Mouse (Mus musculus): ENCODE measurements around the gene Astn1. TPM values are rescaled to one million over a fixed set of nuclear protein-coding genes. Genes with fewer than 3 reads are reported as not detected.

Astn1 gene
- polyA plus RNA-seq, 2 experiments, result 3.1 TPM

GRCm38 (mm10) chr1:158697423-158697822 lies 335.4 kb downstream of the Astn1 start:
- Histone ChIP-seq H3K4me3 (replicated peaks; ENCODE audit: low read length) (no peak overlapping the region), H3K27ac (replicated peaks; ENCODE audit: low read depth, low read length) (no peak overlapping the region), H3K4me2 (replicated peaks; ENCODE audit: low read depth, low read length, severe bottlenecking) (no peak overlapping the region), H3K9ac (ENCODE audit: low read depth, low read length, severe bottlenecking) (no peak overlapping the region), H3K27me3 (ENCODE audit: control insufficient read depth, insufficient read depth, low read length) (no peaks in the 10 kb centered on the region), H3K4me1 (ENCODE audit: control insufficient read depth, insufficient read depth, low read length) (no peaks in the 10 kb centered on the region), H3K36me3 (ENCODE audit: control insufficient read depth, insufficient read depth, low read length) (no peaks in the 10 kb centered on the region), H3K9me3 (ENCODE audit: control insufficient read depth, low read length) (no peaks in the 10 kb centered on the region)
- TF ChIP-seq POLR2A (IDR thresholded peaks at IDR 0.05; ENCODE audit: borderline replicate concordance, extremely low read depth, insufficient read depth, insufficient read length), result no peak
- DNase-seq (ENCODE audit: low spot score) (no peak), ATAC-seq (ENCODE audit: low FRiP score, low read depth) (no peak)
- WGBS, result 78% methylated on average over 3 of the region's 3 CpGs

- no peak for TF ChIP-seq POLR2A (IDR thresholded peaks at IDR 0.05; ENCODE audit: borderline replicate concordance, extremely low read depth, insufficient read depth, insufficient read length)
- H3K36me3 ChIP-seq (ENCODE audit: control insufficient read depth, insufficient read depth, low read length), result no peaks in the 10 kb centered on the region
- H3K27me3 ChIP-seq (ENCODE audit: control insufficient read depth, insufficient read depth, low read length), result no peaks in the 10 kb centered on the region
- ATAC-seq (ENCODE audit: low FRiP score, low read depth) (no peak), DNase-seq (ENCODE audit: low spot score) (no peak)
- no peak overlapping the region for H3K4me2 ChIP-seq (replicated peaks; ENCODE audit: low read depth, low read length, severe bottlenecking)
- no peak overlapping the region for H3K27ac ChIP-seq (replicated peaks; ENCODE audit: low read depth, low read length)
- H3K9ac ChIP-seq (ENCODE audit: low read depth, low read length, severe bottlenecking), result no peak overlapping the region
- H3K4me3 ChIP-seq (replicated peaks; ENCODE audit: low read length), result no peak overlapping the region
- no peaks in the 10 kb centered on the region for H3K4me1 ChIP-seq (ENCODE audit: control insufficient read depth, insufficient read depth, low read length)
- WGBS, result 84% methylated on average over 10 of the region's 10 CpGs
- no peaks in the 10 kb centered on the region for H3K9me3 ChIP-seq (ENCODE audit: control insufficient read depth, low read length)
Observed at GRCm38 (mm10) chr1:158697859-158698569, 335.9 kb downstream of the Astn1 start.

GRCm38 (mm10) chr1:158699276-158699675 lies 337.2 kb downstream of the Astn1 start:
- 71% methylated on average over 2 of the region's 2 CpGs for WGBS
- Histone ChIP-seq H3K27ac (replicated peaks; ENCODE audit: low read depth, low read length) (no peak overlapping the region), H3K4me1 (ENCODE audit: control insufficient read depth, insufficient read depth, low read length) (no peaks in the 10 kb centered on the region), H3K4me3 (replicated peaks; ENCODE audit: low read length) (no peak overlapping the region), H3K9me3 (ENCODE audit: control insufficient read depth, low read length) (no peaks in the 10 kb centered on the region), H3K4me2 (replicated peaks; ENCODE audit: low read depth, low read length, severe bottlenecking) (no peak overlapping the region), H3K9ac (ENCODE audit: low read depth, low read length, severe bottlenecking) (no peak overlapping the region), H3K27me3 (ENCODE audit: control insufficient read depth, insufficient read depth, low read length) (no peaks in the 10 kb centered on the region), H3K36me3 (ENCODE audit: control insufficient read depth, insufficient read depth, low read length) (no peaks in the 10 kb centered on the region)
- TF ChIP-seq POLR2A (IDR thresholded peaks at IDR 0.05; ENCODE audit: borderline replicate concordance, extremely low read depth, insufficient read depth, insufficient read length), result no peak
- ATAC-seq (ENCODE audit: low FRiP score, low read depth) (no peak; the same call in 1 of the 2 replicates), DNase-seq (ENCODE audit: low spot score) (no peak)

GRCm38 (mm10) chr1:158700147-158700546 lies 338.1 kb downstream of the Astn1 start:
- ATAC-seq (ENCODE audit: low FRiP score, low read depth), result no peak
- no peak for TF ChIP-seq POLR2A (IDR thresholded peaks at IDR 0.05; ENCODE audit: borderline replicate concordance, extremely low read depth, insufficient read depth, insufficient read length)
- Histone ChIP-seq H3K4me1 (ENCODE audit: control insufficient read depth, insufficient read depth, low read length) (no peaks in the 10 kb centered on the region), H3K27me3 (ENCODE audit: control insufficient read depth, insufficient read depth, low read length) (no peaks in the 10 kb centered on the region), H3K9me3 (ENCODE audit: control insufficient read depth, low read length) (no peaks in the 10 kb centered on the region), H3K4me3 (replicated peaks; ENCODE audit: low read length) (no peak overlapping the region), H3K9ac (ENCODE audit: low read depth, low read length, severe bottlenecking) (no peak overlapping the region), H3K27ac (replicated peaks; ENCODE audit: low read depth, low read length) (no peak overlapping the region), H3K4me2 (replicated peaks; ENCODE audit: low read depth, low read length, severe bottlenecking) (no peak overlapping the region), H3K36me3 (ENCODE audit: control insufficient read depth, insufficient read depth, low read length) (no peaks in the 10 kb centered on the region)
- WGBS, result 81% methylated on average over 2 of the region's 2 CpGs
- DNase-seq (ENCODE audit: low spot score), result no peak

GRCm38 (mm10) chr1:158701336-158701735 lies 339.3 kb downstream of the Astn1 start:
- no peak overlapping the region for H3K4me2 ChIP-seq (replicated peaks; ENCODE audit: low read depth, low read length, severe bottlenecking)
- H3K4me3 ChIP-seq (replicated peaks; ENCODE audit: low read length), result no peak overlapping the region
- no peak overlapping the region for H3K27ac ChIP-seq (replicated peaks; ENCODE audit: low read depth, low read length)
- 88% methylated on average over 1 of the region's 1 CpGs for WGBS
- no peak overlapping the region for H3K9ac ChIP-seq (ENCODE audit: low read depth, low read length, severe bottlenecking)
- H3K36me3 ChIP-seq (ENCODE audit: control insufficient read depth, insufficient read depth, low read length), result no peaks in the 10 kb centered on the region
- H3K27me3 ChIP-seq (ENCODE audit: control insufficient read depth, insufficient read depth, low read length), result no peaks in the 10 kb centered on the region
- ATAC-seq (ENCODE audit: low FRiP score, low read depth) (no peak), DNase-seq (ENCODE audit: low spot score) (no peak)
- H3K4me1 ChIP-seq (ENCODE audit: control insufficient read depth, insufficient read depth, low read length), result no peaks in the 10 kb centered on the region
- no peak for TF ChIP-seq POLR2A (IDR thresholded peaks at IDR 0.05; ENCODE audit: borderline replicate concordance, extremely low read depth, insufficient read depth, insufficient read length)
- H3K9me3 ChIP-seq (ENCODE audit: control insufficient read depth, low read length), result no peaks in the 10 kb centered on the region

Measured in limb, embryonic 14.5 days (tissue).